Mouse (Mus musculus) midbrain, embryonic 14.5 days (tissue): Measurements from ENCODE around the gene Gas8. TPM values are rescaled to one million over a fixed set of nuclear protein-coding genes. Genes with fewer than 3 reads are reported as not detected.
"Not testable (repeated sequence)": the region's sequence is repeated elsewhere in the genome, so short reads cannot be mapped to it uniquely, and the experiment has no call there.

Experiments used
- ATAC-seq: fragments of 200-750 bp; cut with Nextera tagmentation; 2 replicates; pipeline ENCODE4 v1.8.0; 2017; ENCODE audit warnings: moderate number of reproducible peaks, moderate library complexity; ENCODE audit not compliant: low FRiP score, low TSS enrichment
- DNase-seq: peaks from one replicate; pipeline ENCODE4 v3.0.0-alpha.2; 2015
- H3K27ac ChIP-seq: fragments of 300-500 bp; sonication (generic); replicated peaks from 2 replicates; pipeline ENCODE4 v1.5.1; 2014; ENCODE audit warnings: mild to moderate bottlenecking, low read depth, low read length, moderate library complexity
- H3K27me3 ChIP-seq: fragments of 300-500 bp; sonication (generic); 2 replicates; pipeline ENCODE4 v1.6.1; 2014; ENCODE audit warnings: low read length, control low read depth, mixed read lengths; ENCODE audit not compliant: control insufficient read depth, insufficient read depth
- H3K36me3 ChIP-seq: fragments of 300-500 bp; sonication (generic); 2 replicates; pipeline ENCODE4 v1.6.1; 2014; ENCODE audit warnings: low read length, control low read depth; ENCODE audit not compliant: control insufficient read depth, insufficient read depth
- H3K4me1 ChIP-seq: fragments of 300-500 bp; sonication (generic); 2 replicates; pipeline ENCODE4 v1.6.1; 2014; ENCODE audit warnings: mild to moderate bottlenecking, antibody characterized with exemption, low read length, control low read depth; ENCODE audit not compliant: control insufficient read depth, insufficient read depth
- H3K4me2 ChIP-seq: fragments of 300-500 bp; sonication (generic); 2 replicates; pipeline ENCODE4 v1.6.1; 2014; ENCODE audit warnings: mild to moderate bottlenecking, low read length, moderate library complexity
- H3K4me3 ChIP-seq: fragments of 300-500 bp; sonication (generic); replicated peaks from 2 replicates; pipeline ENCODE4 v1.5.1; 2014; ENCODE audit warnings: low read depth, low read length
- H3K9ac ChIP-seq: fragments of 300-500 bp; sonication (generic); replicated peaks from 2 replicates; pipeline ENCODE4 v1.6.1; 2014; ENCODE audit warnings: mild to moderate bottlenecking, low read length, moderate library complexity
- H3K9me3 ChIP-seq: fragments of 300-500 bp; sonication (generic); 2 replicates; pipeline ENCODE4 v1.6.1; 2016; ENCODE audit warnings: low read length, control low read depth, mixed read lengths; ENCODE audit not compliant: control insufficient read depth
- WGBS: fragments of 180-500 bp; shearing (Covaris S2); extraction: QIAGEN DNeasy Blood & Tissue Kit; methylation state at CpG from one replicate; pipeline ENCODE4 v1.1.7; 2014; 5-methylcytosine and 5-hydroxymethylcytosine counted together
- polyA plus RNA-seq: library from polyadenylated mRNA; unstranded; fragments of >200 nt; fragmentation: Nextera tagmentation; extraction: Ambion mirVana; gene quantifications from 2 replicates; pipeline ENCODE4 v1.2.1, GENCODE M21; 2014

Gene Gas8
- polyA plus RNA-seq, 1 experiment from 2014 or later: 38.6 TPM

GRCm38 (mm10) chr8:123527720-123528489, 9.3 kb downstream of the Gas8 start:
- DNase-seq: no peak
- no peaks in the 10 kb centered on the region for H3K4me1 ChIP-seq
- H3K9me3 ChIP-seq: no peaks in the 10 kb centered on the region
- H3K36me3 ChIP-seq: peaks cover 97% of the 10 kb centered on the region
- ATAC-seq: no peak
- no peaks in the 10 kb centered on the region for H3K27me3 ChIP-seq
- no peak overlapping the region for H3K9ac ChIP-seq
- 95% methylated on average over 25 of the region's 25 CpGs for WGBS
- H3K4me2 ChIP-seq: no peak overlapping the region
- no peak overlapping the region for H3K4me3 ChIP-seq
- no peak overlapping the region for H3K27ac ChIP-seq

GRCm38 (mm10) chr8:123536242-123536989, 17.8 kb downstream of the Gas8 start:
- no peak for DNase-seq
- Histone ChIP-seq H3K27ac (no peak overlapping the region), H3K4me1 (no peaks in the 10 kb centered on the region), H3K4me2 (no peak overlapping the region), H3K4me3 (no peak overlapping the region), H3K27me3 (peaks cover 6% of the 10 kb centered on the region; the same call in 1 of the 2 replicates), H3K9me3 (no peaks in the 10 kb centered on the region), H3K9ac (no peak overlapping the region), H3K36me3 (peaks cover 54% of the 10 kb centered on the region)
- WGBS: 88% methylated on average over 9 of the region's 9 CpGs
- no peak for ATAC-seq

- Histone ChIP-seq H3K36me3 (peaks cover 48% of the 10 kb centered on the region), H3K9ac (no peak overlapping the region), H3K4me1 (no peaks in the 10 kb centered on the region), H3K27ac (no peak overlapping the region), H3K27me3 (peaks cover 6% of the 10 kb centered on the region; the same call in 1 of the 2 replicates), H3K9me3 (no peaks in the 10 kb centered on the region), H3K4me3 (no peak overlapping the region), H3K4me2 (no peak overlapping the region)
- ATAC-seq (no peak), DNase-seq (no peak)
- WGBS: 23% methylated on average over 10 of the region's 10 CpGs
Measured at GRCm38 (mm10) chr8:123536990-123537380, 18.4 kb downstream of the Gas8 start.

GRCm38 (mm10) chr8:123537641-123538040, 19.0 kb downstream of the Gas8 start:
- not testable (repeated sequence) for H3K27me3 ChIP-seq, H3K9ac ChIP-seq, H3K27ac ChIP-seq, ATAC-seq, H3K4me2 ChIP-seq, H3K9me3 ChIP-seq, H3K4me1 ChIP-seq, H3K4me3 ChIP-seq, DNase-seq
- WGBS: 80% methylated on average over 6 of the region's 14 CpGs
- H3K36me3 ChIP-seq: peaks cover 42% of the 10 kb centered on the region

GRCm38 (mm10) chr8:123564221-123564620, 45.6 kb downstream of the Gas8 start:
- not testable (repeated sequence) for H3K36me3 ChIP-seq, H3K9me3 ChIP-seq, ATAC-seq, H3K4me3 ChIP-seq, H3K4me2 ChIP-seq, H3K9ac ChIP-seq, DNase-seq, H3K4me1 ChIP-seq, H3K27ac ChIP-seq, H3K27me3 ChIP-seq
- WGBS: no CpG with 5 or more reads among the region's 45 CpGs

GRCm38 (mm10) chr8:123575386-123575785, 56.8 kb downstream of the Gas8 start:
- not testable (repeated sequence) for H3K9me3 ChIP-seq, H3K27me3 ChIP-seq, H3K9ac ChIP-seq, H3K4me2 ChIP-seq, H3K27ac ChIP-seq, H3K36me3 ChIP-seq, H3K4me3 ChIP-seq, DNase-seq, ATAC-seq, H3K4me1 ChIP-seq
- 89% methylated on average over 1 of the region's 10 CpGs for WGBS

Other genes with a start within 250 kb of the Gas8 start
- 8.0 and 9.2 TPM in 2 replicates for gene Fanca, start 200.3 kb upstream of the Gas8 start, polyA plus RNA-seq
- gene Spire2, start 186.1 kb upstream of the Gas8 start, polyA plus RNA-seq: 32.8 and 36.0 TPM in 2 replicates
- gene Tcf25, start 145.1 kb upstream of the Gas8 start, polyA plus RNA-seq: 254 and 294 TPM in 2 replicates
- gene Mc1r, start 111.7 kb upstream of the Gas8 start, polyA plus RNA-seq: 0.24 and 0.28 TPM in 2 replicates
- gene Tubb3, start 107.4 kb upstream of the Gas8 start, polyA plus RNA-seq: 2,028 and 2,035 TPM in 2 replicates
- gene Def8, start 95.3 kb upstream of the Gas8 start, polyA plus RNA-seq: 42.0 and 48.2 TPM in 2 replicates
- gene Afg3l1, start 40.9 kb upstream of the Gas8 start, polyA plus RNA-seq: 33.6 and 37.0 TPM in 2 replicates
- 103 and 116 TPM in 2 replicates for gene Dbndd1, start 3.4 kb upstream of the Gas8 start, polyA plus RNA-seq
- 10.0 and 12.9 TPM in 2 replicates for gene Rhou, start 135.1 kb downstream of the Gas8 start, polyA plus RNA-seq